Mouse (Mus musculus): ENCODE results near the gene 4933403O08Rik. TPM values are rescaled to one million over a fixed set of nuclear protein-coding genes. Genes with fewer than 3 reads are reported as not detected.

Gene 4933403O08Rik
- not detected for polyA plus RNA-seq (2012; fragmentation: generic; extraction: Trizol)

DNA sequence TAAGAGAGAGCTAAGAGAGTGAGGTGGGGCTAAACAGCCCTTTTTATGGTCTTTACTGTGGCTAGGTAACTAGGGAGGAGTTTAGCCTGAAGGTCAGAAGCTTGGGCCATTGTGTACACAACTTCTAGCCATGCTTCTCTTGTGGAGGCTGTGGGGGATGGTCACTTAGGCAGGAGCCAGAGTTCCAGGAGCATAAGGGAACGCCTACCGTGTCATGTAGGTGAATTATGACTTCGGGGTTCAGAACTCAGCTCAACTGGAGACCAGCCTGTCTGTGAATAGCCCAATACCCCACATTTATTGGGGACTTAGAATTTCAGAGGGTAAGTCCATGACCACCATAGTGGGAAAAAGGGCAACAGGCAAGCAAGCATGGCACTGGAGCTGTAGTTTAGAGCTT lies at the start of gene 4933403O08Rik:
Gene 4933403O08Rik, plus strand, starts transcription at position 301 of the 400 bp plus-strand sequence.

Other genes with a start within 250 kb of the 4933403O08Rik start
- gene Tex16, start 228.0 kb upstream of the 4933403O08Rik start, polyA plus RNA-seq (2012; fragmentation: generic; extraction: Trizol), result not detected
- 1 to 10 TPM; 1.3 to 9.5 TPM for gene Apool, start 72.3 kb downstream of the 4933403O08Rik start, polyA plus RNA-seq (2012; fragmentation: generic; extraction: Trizol)
- gene Satl1, start 167.7 kb downstream of the 4933403O08Rik start, polyA plus RNA-seq (2012; fragmentation: generic; extraction: Trizol), result not detected

Data from C3H10T1/2 (cell line).